Mouse (Mus musculus): ENCODE data around the gene Fbn1. TPM values are rescaled to one million over a fixed set of nuclear protein-coding genes. Genes with fewer than 3 reads are reported as not detected.

Gene Fbn1
- polyA plus RNA-seq, 1 experiment from 2014 or later: 33.6 TPM

DNA sequence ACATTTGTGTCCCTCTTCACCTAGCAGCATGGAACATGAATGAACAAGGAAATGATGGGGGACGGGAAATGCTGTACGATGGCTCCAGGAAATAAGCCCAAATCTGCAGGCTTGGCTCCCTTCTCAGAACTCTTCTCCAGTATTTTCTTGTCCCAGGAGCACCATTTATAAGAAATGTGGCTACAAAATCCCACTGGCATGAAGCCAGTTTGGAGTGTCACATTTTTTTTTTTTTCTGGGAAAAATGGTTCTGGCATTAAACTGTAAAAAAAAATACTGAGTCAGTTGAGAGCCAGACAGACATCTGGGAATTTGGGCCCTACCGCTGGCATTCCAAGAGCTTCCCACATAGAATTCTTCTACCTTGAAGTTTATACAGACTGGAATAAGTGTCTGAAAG, 203.0 kb downstream of the Fbn1 start:
- Histone ChIP-seq H3K9ac (ENCODE audit: low read length) (no peak overlapping the region), H3K9me3 (ENCODE audit: control insufficient read depth, low read length) (no peaks in the 10 kb centered on the region), H3K4me3 (ENCODE audit: control insufficient read depth in 1 of 2, insufficient read depth in 1 of 2, low read depth in 1 of 2, low read length in 2 of 2) (no peak overlapping the region), H3K27me3 (ENCODE audit: control insufficient read depth, insufficient read depth, low read length) (no peaks in the 10 kb centered on the region), H3K27ac (replicated peaks in 1 of 2; ENCODE audit: control insufficient read depth in 1 of 2, insufficient read depth in 1 of 2, low read depth in 2 of 2, low read length in 2 of 2) (no peak overlapping the region), H3K36me3 (ENCODE audit: control insufficient read depth, insufficient read depth, low read length) (peaks cover 80% of the 10 kb centered on the region), H3K4me2 (ENCODE audit: low read length) (no peak overlapping the region), H3K4me1 (ENCODE audit: control insufficient read depth in 2 of 2, insufficient read depth in 2 of 2, low read length in 2 of 2) (no peaks in the 10 kb centered on the region)
- ATAC-seq (ENCODE audit: insufficient number of reproducible peaks, insufficient read depth, low FRiP score, low read depth): no peak
- WGBS: 81% methylated on average over 3 of the region's 3 CpGs

DNA sequence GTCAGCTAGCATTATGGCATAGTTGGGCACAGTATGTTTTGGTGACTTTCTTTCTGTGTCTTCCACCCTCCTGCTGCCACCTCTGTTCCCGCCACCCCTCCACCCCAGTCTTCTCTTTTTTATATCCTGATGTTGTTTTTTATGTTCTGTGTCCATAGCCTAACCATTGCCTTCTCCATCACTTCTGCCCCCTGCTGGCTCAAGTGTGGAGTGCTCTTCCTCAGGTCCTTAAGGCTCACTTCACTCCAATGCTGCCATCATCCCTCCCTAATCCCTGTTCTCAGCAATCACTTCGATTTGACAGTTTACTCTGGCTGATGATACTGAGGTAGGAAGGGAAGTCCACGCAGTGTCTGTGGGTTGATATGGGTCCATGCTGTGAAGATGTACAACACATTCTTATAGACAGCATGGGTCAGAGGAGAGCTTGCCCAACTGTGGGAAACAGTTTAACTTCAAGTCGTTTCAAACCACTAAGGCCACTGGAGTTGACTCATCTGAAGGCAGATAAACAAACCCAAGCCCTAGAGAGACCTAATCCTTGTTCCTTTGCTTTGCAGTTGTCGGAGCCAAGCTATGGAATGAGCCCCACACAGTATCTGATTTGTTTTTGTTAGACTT, 203.9 kb downstream of the Fbn1 start:
- Histone ChIP-seq H3K36me3 (ENCODE audit: control insufficient read depth, insufficient read depth, low read length) (peaks cover 71% of the 10 kb centered on the region), H3K4me2 (ENCODE audit: low read length) (no peak overlapping the region), H3K4me3 (ENCODE audit: control insufficient read depth in 1 of 2, insufficient read depth in 1 of 2, low read depth in 1 of 2, low read length in 2 of 2) (no peak overlapping the region), H3K27me3 (ENCODE audit: control insufficient read depth, insufficient read depth, low read length) (no peaks in the 10 kb centered on the region), H3K4me1 (ENCODE audit: control insufficient read depth in 2 of 2, insufficient read depth in 2 of 2, low read length in 2 of 2) (no peaks in the 10 kb centered on the region), H3K9ac (ENCODE audit: low read length) (no peak overlapping the region), H3K9me3 (ENCODE audit: control insufficient read depth, low read length) (no peaks in the 10 kb centered on the region), H3K27ac (replicated peaks in 1 of 2; ENCODE audit: control insufficient read depth in 1 of 2, insufficient read depth in 1 of 2, low read depth in 2 of 2, low read length in 2 of 2) (no peak overlapping the region)
- ATAC-seq (ENCODE audit: insufficient number of reproducible peaks, insufficient read depth, low FRiP score, low read depth): no peak
- WGBS: 65% methylated on average over 5 of the region's 5 CpGs

DNA sequence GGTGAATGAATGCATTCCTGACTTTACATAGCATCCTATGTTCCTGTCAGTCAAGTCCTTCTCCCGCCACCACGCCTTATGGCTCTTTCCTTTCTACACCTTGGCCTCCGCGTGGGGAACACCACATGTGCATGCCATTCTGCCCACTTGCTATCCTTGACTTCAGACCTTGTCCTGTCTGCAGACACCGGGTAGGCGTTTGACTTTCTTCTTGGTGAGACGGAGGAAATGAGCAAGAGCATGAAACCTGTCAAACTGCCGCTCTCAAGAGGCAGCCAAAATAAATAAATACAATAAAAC, 205.2 kb downstream of the Fbn1 start:
- no peaks in the 10 kb centered on the region for H3K9me3 ChIP-seq (ENCODE audit: control insufficient read depth, low read length)
- H3K4me2 ChIP-seq (ENCODE audit: low read length): no peak overlapping the region
- no peak overlapping the region for H3K27ac ChIP-seq (replicated peaks in 1 of 2; ENCODE audit: control insufficient read depth in 1 of 2, insufficient read depth in 1 of 2, low read depth in 2 of 2, low read length in 2 of 2)
- H3K36me3 ChIP-seq (ENCODE audit: control insufficient read depth, insufficient read depth, low read length): peaks cover 58% of the 10 kb centered on the region
- ATAC-seq (ENCODE audit: insufficient number of reproducible peaks, insufficient read depth, low FRiP score, low read depth): no peak
- no peaks in the 10 kb centered on the region for H3K27me3 ChIP-seq (ENCODE audit: control insufficient read depth, insufficient read depth, low read length)
- H3K9ac ChIP-seq (ENCODE audit: low read length): no peak overlapping the region
- H3K4me1 ChIP-seq (ENCODE audit: control insufficient read depth in 2 of 2, insufficient read depth in 2 of 2, low read length in 2 of 2): no peaks in the 10 kb centered on the region
- H3K4me3 ChIP-seq (ENCODE audit: control insufficient read depth in 1 of 2, insufficient read depth in 1 of 2, low read depth in 1 of 2, low read length in 2 of 2): no peak overlapping the region
- 70% methylated on average over 8 of the region's 8 CpGs for WGBS

DNA sequence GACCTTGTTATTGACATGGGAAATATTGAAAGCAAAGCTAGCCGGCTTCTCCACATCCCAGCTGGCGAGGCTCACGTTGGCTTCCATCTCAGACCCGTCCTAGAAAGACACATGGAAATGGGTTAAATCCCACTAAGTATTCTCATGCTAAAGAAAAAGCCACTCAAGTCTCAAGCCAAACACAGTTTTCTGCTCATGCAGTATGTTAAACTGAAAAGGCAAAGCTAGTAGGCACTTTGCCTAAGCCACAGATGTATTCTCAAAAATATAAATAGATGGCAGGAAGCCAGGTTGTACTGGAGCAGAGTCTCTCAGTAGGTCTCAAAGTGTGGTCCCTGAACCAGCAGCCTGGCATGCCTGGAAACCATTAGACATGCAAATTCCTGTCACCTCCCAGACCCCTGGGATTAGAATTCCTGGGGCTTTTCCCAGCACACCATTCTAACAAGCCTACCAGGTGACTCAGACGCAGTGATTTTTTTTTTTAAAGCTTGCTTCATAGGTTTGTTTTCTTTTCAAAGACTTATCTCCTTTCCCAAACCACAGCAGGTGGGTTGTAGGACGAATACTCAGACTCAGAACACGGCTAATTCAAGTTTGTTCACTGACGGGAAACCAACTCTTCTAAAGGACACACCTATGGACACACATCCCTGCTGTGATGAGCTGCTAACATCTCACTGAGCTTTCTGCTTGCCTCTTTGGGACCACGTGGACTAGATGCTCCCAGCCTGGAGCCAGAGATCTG, 205.7 kb downstream of the Fbn1 start:
- Histone ChIP-seq H3K4me2 (ENCODE audit: low read length) (no peak overlapping the region), H3K4me1 (ENCODE audit: control insufficient read depth in 2 of 2, insufficient read depth in 2 of 2, low read length in 2 of 2) (no peaks in the 10 kb centered on the region), H3K9me3 (ENCODE audit: control insufficient read depth, low read length) (no peaks in the 10 kb centered on the region), H3K36me3 (ENCODE audit: control insufficient read depth, insufficient read depth, low read length) (peaks cover 53% of the 10 kb centered on the region), H3K27ac (replicated peaks in 1 of 2; ENCODE audit: control insufficient read depth in 1 of 2, insufficient read depth in 1 of 2, low read depth in 2 of 2, low read length in 2 of 2) (no peak overlapping the region), H3K4me3 (ENCODE audit: control insufficient read depth in 1 of 2, insufficient read depth in 1 of 2, low read depth in 1 of 2, low read length in 2 of 2) (no peak overlapping the region), H3K27me3 (ENCODE audit: control insufficient read depth, insufficient read depth, low read length) (no peaks in the 10 kb centered on the region), H3K9ac (ENCODE audit: low read length) (no peak overlapping the region)
- no peak for ATAC-seq (ENCODE audit: insufficient number of reproducible peaks, insufficient read depth, low FRiP score, low read depth)
- 61% methylated on average over 9 of the region's 9 CpGs for WGBS

DNA sequence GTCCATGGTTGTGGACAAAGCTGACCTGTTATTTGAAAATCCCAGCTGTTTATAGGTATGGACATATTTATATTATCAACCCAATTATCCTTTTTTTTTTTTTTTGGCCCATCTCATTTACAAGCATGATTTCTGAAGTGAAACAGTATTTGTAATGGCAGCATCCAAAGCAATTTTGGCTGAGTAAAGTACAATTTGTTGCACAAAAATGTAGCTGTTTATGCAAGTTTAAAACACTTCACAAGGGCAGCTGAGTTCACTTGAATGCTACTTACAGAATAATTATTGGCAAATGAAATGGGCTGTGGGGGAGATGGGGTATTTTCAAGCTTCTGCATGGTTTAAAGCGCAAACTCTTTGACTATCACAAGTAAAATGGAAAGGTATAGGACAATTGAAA, 209.0 kb downstream of the Fbn1 start:
- H3K4me2 ChIP-seq (ENCODE audit: low read length): no peak overlapping the region
- H3K9ac ChIP-seq (ENCODE audit: low read length): no peak overlapping the region
- no peaks in the 10 kb centered on the region for H3K4me1 ChIP-seq (ENCODE audit: control insufficient read depth in 2 of 2, insufficient read depth in 2 of 2, low read length in 2 of 2)
- no peak overlapping the region for H3K27ac ChIP-seq (replicated peaks in 1 of 2; ENCODE audit: control insufficient read depth in 1 of 2, insufficient read depth in 1 of 2, low read depth in 2 of 2, low read length in 2 of 2)
- peaks cover 34% of the 10 kb centered on the region for H3K36me3 ChIP-seq (ENCODE audit: control insufficient read depth, insufficient read depth, low read length)
- H3K27me3 ChIP-seq (ENCODE audit: control insufficient read depth, insufficient read depth, low read length): no peaks in the 10 kb centered on the region
- 86% methylated on average over 1 of the region's 1 CpGs for WGBS
- no peak overlapping the region for H3K4me3 ChIP-seq (ENCODE audit: control insufficient read depth in 1 of 2, insufficient read depth in 1 of 2, low read depth in 1 of 2, low read length in 2 of 2)
- ATAC-seq (ENCODE audit: insufficient number of reproducible peaks, insufficient read depth, low FRiP score, low read depth): no peak
- no peaks in the 10 kb centered on the region for H3K9me3 ChIP-seq (ENCODE audit: control insufficient read depth, low read length)

DNA sequence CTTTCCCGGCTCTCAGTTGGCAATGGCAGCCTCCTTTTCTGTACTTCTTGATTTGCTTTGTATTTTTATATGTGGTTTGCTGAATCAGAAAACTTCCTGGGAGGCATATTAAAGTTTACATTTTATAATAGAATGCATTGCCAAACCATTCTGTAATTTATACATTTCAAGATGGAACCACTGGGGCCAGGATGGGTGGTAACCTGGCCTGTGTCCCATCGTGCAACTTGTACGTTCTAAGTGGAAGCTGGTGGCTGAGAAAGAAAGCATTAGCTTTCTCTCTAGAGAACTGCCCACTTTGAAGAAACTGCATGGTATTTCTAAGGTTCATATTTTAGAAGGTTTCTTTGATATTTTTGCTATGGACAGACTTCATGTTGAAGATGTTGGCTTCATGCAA, 212.3 kb downstream of the Fbn1 start:
- no peak overlapping the region for H3K4me3 ChIP-seq (ENCODE audit: control insufficient read depth in 1 of 2, insufficient read depth in 1 of 2, low read depth in 1 of 2, low read length in 2 of 2)
- H3K9ac ChIP-seq (ENCODE audit: low read length): no peak overlapping the region
- H3K27ac ChIP-seq (replicated peaks in 1 of 2; ENCODE audit: control insufficient read depth in 1 of 2, insufficient read depth in 1 of 2, low read depth in 2 of 2, low read length in 2 of 2): no peak overlapping the region
- ATAC-seq (ENCODE audit: insufficient number of reproducible peaks, insufficient read depth, low FRiP score, low read depth): no peak
- H3K9me3 ChIP-seq (ENCODE audit: control insufficient read depth, low read length): no peaks in the 10 kb centered on the region
- WGBS: 87% methylated on average over 3 of the region's 3 CpGs
- no peaks in the 10 kb centered on the region for H3K27me3 ChIP-seq (ENCODE audit: control insufficient read depth, insufficient read depth, low read length)
- peaks cover 5% of the 10 kb centered on the region for H3K36me3 ChIP-seq (ENCODE audit: control insufficient read depth, insufficient read depth, low read length)
- no peak overlapping the region for H3K4me2 ChIP-seq (ENCODE audit: low read length)
- peaks cover 0 to 4% of the 10 kb centered on the region in 2 experiments; a peak in 1 of 4 replicates for H3K4me1 ChIP-seq (ENCODE audit: control insufficient read depth in 2 of 2, insufficient read depth in 2 of 2, low read length in 2 of 2)

DNA sequence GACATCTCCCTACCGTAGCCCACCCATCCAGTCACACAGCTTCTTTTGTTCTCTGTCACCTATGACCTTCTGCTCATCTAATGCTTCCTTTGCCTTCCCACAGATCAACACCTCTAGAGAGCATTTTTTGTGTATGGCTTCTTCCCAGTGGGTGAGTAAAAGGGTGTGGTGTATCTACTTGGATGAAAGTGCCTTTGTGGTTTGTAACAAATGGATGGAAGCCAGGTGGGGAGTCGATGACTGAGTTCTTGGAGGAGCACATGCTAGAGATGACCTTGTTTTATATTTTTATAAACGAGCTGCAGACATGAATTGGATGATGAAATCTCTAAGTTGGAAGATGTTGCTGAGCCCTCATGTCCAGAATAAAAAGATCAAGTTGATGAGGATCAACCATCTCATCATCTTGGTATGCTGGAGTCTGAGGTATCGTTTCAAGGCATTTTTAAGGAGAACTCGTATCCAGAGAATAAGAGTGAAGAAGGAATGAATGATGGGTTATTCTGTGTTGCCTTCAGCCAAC, 213.8 kb downstream of the Fbn1 start:
- no peak for ATAC-seq (ENCODE audit: insufficient number of reproducible peaks, insufficient read depth, low FRiP score, low read depth)

More for the DNA sequence above, 213.8 kb downstream of the Fbn1 start:
- WGBS: 83% methylated on average over 5 of the region's 5 CpGs
- Histone ChIP-seq H3K4me2 (ENCODE audit: low read length) (no peak overlapping the region), H3K36me3 (ENCODE audit: control insufficient read depth, insufficient read depth, low read length) (no peaks in the 10 kb centered on the region), H3K4me3 (ENCODE audit: control insufficient read depth in 1 of 2, insufficient read depth in 1 of 2, low read depth in 1 of 2, low read length in 2 of 2) (no peak overlapping the region), H3K27ac (replicated peaks in 1 of 2; ENCODE audit: control insufficient read depth in 1 of 2, insufficient read depth in 1 of 2, low read depth in 2 of 2, low read length in 2 of 2) (no peak overlapping the region), H3K4me1 (ENCODE audit: control insufficient read depth in 2 of 2, insufficient read depth in 2 of 2, low read length in 2 of 2) (peaks cover 0 to 4% of the 10 kb centered on the region in 2 experiments; a peak in 1 of 4 replicates), H3K9me3 (ENCODE audit: control insufficient read depth, low read length) (no peaks in the 10 kb centered on the region), H3K9ac (ENCODE audit: low read length) (no peak overlapping the region), H3K27me3 (ENCODE audit: control insufficient read depth, insufficient read depth, low read length) (no peaks in the 10 kb centered on the region)
